Mouse (Mus musculus): Measurements from ENCODE around the gene Epn2. TPM values are rescaled to one million over a fixed set of nuclear protein-coding genes. Genes with fewer than 3 reads are reported as not detected.

Gene Epn2
- polyA plus RNA-seq, 1 experiment from 2014 or later = 28.0 TPM

DNA sequence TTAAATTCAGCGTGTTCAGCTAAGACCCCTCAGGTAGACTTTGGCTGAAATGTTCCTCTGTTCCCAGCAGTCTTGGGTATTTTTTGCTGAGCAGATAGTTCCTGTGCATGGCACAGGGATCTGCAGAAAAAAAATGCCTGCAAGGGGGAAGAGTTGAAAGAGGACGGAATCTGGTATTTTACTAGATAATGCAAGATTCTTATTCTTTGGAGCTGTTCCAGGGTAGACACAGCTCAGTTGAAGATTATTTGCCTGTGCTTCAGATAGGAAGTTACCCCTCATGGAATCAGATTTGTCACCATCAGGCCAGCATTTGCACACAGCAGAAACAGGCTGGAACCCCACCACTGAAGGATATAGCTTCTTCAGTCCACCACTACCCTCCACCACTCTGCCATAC, 84.0 kb downstream of the Epn2 start:
- H3K4me2 ChIP-seq (ENCODE audit: low read depth, low read length) = no peak overlapping the region
- no peak for DNase-seq (ENCODE audit: low spot score)
- H3K27ac ChIP-seq (replicated peaks; ENCODE audit: low read depth, low read length) = no peak overlapping the region
- no peak overlapping the region for H3K9ac ChIP-seq (ENCODE audit: low read depth, low read length)
- 76% methylated on average over 2 of the region's 2 CpGs for WGBS
- H3K27me3 ChIP-seq (replicated peaks; ENCODE audit: control insufficient read depth, insufficient read depth, low read length) = no peaks in the 10 kb centered on the region
- H3K36me3 ChIP-seq (ENCODE audit: control insufficient read depth, insufficient read depth, low read length) = peaks cover 21% of the 10 kb centered on the region
- H3K4me3 ChIP-seq (ENCODE audit: low read depth, low read length) = no peak overlapping the region
- ATAC-seq (ENCODE audit: low read depth) = no peak
- peaks cover 9% of the 10 kb centered on the region for H3K4me1 ChIP-seq (ENCODE audit: control insufficient read depth, insufficient read depth, low read length)
- no peaks in the 10 kb centered on the region for H3K9me3 ChIP-seq (ENCODE audit: control insufficient read depth, low read length)

DNA sequence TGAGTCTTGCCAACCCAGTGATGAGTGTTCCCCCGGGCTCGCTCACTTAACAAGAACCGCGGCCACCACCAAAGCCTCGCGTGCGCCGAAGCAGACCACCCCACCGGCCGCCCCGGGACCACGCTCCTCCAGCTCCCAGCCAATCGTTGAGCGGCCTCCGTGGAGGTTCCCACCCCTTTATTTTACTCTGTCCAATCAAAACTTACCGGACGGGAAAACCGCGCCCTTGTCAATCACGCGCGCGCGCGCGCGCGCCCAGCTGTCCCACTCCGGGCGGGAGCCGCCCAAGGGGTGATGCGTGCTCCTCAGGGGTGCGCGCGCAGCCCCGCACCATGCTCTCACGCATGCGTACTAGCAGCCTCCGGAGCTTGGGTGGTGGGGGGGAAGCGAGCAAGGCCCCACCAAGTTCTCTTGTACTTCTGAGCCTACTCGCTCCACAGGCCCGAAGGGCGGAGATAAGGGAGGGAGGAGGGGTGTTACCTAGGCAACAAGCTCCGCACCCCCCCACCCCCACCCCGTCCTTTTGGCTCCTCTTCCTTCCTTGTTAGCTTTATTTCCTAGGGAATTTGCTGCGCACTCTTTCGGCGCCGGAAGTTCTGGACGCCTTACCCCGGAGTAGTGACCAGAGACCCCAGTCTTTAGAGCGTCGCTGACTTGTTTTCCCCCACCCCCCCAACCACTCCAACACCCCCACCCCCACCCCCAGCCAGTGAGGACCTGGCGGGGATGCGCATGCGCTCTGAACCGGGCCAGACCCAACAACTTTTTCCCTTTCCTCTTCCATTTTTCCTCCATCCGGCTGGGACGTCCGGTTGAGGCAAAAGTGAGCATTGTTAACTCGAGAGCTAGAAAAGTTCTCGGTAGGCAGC, 85.1 kb downstream of the Epn2 start, which contains the start of gene Mapk7:
Gene Mapk7, minus strand, starts transcription at position 278 of the 869 bp plus-strand sequence.
- H3K9me3 ChIP-seq (ENCODE audit: control insufficient read depth, low read length) = no peaks in the 10 kb centered on the region
- peaks cover 33% of the 10 kb centered on the region for H3K36me3 ChIP-seq (ENCODE audit: control insufficient read depth, insufficient read depth, low read length)
- H3K4me3 ChIP-seq (ENCODE audit: low read depth, low read length) = peak within 1 kb of the TSS; percentile 80
- no peaks in the 10 kb centered on the region for H3K27me3 ChIP-seq (replicated peaks; ENCODE audit: control insufficient read depth, insufficient read depth, low read length)
- peak within 1 kb of the TSS; percentile 85 for H3K4me2 ChIP-seq (ENCODE audit: low read depth, low read length)
- WGBS = under 1% methylated on average over 48 of the region's 62 CpGs
- peak within 1 kb of the TSS; percentile 92 for H3K27ac ChIP-seq (replicated peaks; ENCODE audit: low read depth, low read length)
- ATAC-seq (ENCODE audit: low read depth) (peak; percentile 97), DNase-seq (ENCODE audit: low spot score) (peak; percentile 99)
- H3K9ac ChIP-seq (ENCODE audit: low read depth, low read length) = peak within 1 kb of the TSS; percentile 82
- H3K4me1 ChIP-seq (ENCODE audit: control insufficient read depth, insufficient read depth, low read length) = peaks cover 9% of the 10 kb centered on the region

DNA sequence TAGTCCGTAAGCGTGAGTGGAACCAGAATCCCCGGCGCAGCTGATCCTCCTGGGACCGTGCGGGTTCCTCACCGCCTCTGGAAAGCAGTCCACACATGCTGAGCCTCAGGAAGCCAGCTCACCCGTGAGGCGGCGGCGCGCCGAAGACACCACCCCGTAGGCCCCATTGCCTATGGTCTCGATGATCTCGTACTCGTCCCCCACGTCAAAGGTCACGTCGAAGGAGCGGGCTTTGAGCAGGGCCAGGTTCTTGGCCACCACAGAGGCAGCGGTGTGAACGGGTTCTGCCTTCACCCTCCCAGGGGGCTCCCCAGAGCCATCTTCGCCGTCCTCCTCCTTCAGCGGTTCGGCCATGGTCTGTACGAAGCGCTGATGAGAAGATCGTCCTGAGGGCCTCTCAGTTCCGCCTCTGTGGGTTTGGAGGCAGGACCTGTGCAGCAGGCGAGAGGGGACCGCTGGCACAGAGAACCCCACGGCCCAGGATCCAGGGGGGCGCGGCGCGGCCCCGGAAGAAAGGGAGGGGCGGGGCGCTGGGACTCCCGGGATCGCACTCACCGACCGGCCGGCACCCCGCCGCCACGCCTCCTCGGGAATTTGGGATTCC, 85.9 kb downstream of the Epn2 start:
- WGBS = under 1% methylated on average over 36 of the region's 50 CpGs
- Histone ChIP-seq H3K9ac (ENCODE audit: low read depth, low read length) (peak overlapping the region; percentile 82), H3K27ac (replicated peaks; ENCODE audit: low read depth, low read length) (peak overlapping the region; percentile 92), H3K4me1 (ENCODE audit: control insufficient read depth, insufficient read depth, low read length) (peaks cover 9% of the 10 kb centered on the region), H3K4me2 (ENCODE audit: low read depth, low read length) (peak overlapping the region; percentile 85), H3K36me3 (ENCODE audit: control insufficient read depth, insufficient read depth, low read length) (peaks cover 40% of the 10 kb centered on the region), H3K27me3 (replicated peaks; ENCODE audit: control insufficient read depth, insufficient read depth, low read length) (no peaks in the 10 kb centered on the region), H3K4me3 (ENCODE audit: low read depth, low read length) (peak overlapping the region; percentile 80), H3K9me3 (ENCODE audit: control insufficient read depth, low read length) (no peaks in the 10 kb centered on the region)
- no peak for DNase-seq (ENCODE audit: low spot score)
- peak; percentile 5; the same call in 1 of the 2 replicates for ATAC-seq (ENCODE audit: low read depth)

DNA sequence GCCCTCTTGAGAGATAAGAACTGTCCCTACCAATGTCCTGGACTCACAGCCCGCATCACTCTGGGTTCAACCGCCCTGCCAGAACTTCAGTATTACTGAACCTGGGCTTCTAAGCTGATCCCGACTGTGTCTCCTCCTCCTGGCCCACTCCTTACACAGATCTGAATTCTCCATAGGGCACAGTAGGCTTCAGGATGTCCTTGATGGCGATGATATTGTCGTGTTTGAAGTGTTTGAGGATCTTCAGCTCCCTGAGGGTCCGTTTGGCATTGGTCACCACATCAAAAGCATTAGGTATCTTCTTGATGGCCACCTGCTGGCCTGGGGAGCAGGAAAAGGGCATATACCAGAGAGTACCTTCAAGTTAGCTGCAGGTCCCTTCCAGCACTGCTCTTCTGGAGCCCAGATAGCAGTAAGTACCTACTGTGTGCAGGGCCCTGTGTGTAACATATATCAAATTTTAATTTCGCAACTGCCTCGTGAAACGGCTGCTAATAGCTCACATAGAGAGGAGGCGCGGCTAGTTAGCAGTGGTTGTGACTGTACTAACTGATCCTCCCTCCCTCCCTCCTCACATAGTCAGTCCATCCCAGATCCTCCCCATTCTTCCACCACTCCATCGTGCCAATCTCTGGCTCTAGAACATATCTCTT, 86.6 kb downstream of the Epn2 start:
- 71% methylated on average over 12 of the region's 12 CpGs for WGBS
- peaks cover 13% of the 10 kb centered on the region for H3K4me1 ChIP-seq (ENCODE audit: control insufficient read depth, insufficient read depth, low read length)
- peak overlapping the region; percentile 85 for H3K4me2 ChIP-seq (ENCODE audit: low read depth, low read length)
- H3K9me3 ChIP-seq (ENCODE audit: control insufficient read depth, low read length) = no peaks in the 10 kb centered on the region
- DNase-seq (ENCODE audit: low spot score) = no peak
- H3K4me3 ChIP-seq (ENCODE audit: low read depth, low read length) = peak overlapping the region; percentile 80
- peaks cover 48% of the 10 kb centered on the region for H3K36me3 ChIP-seq (ENCODE audit: control insufficient read depth, insufficient read depth, low read length)
- H3K27ac ChIP-seq (replicated peaks; ENCODE audit: low read depth, low read length) = peak overlapping the region; percentile 92
- no peaks in the 10 kb centered on the region for H3K27me3 ChIP-seq (replicated peaks; ENCODE audit: control insufficient read depth, insufficient read depth, low read length)
- H3K9ac ChIP-seq (ENCODE audit: low read depth, low read length) = peak overlapping the region; percentile 82
- ATAC-seq (ENCODE audit: low read depth) = no peak

DNA sequence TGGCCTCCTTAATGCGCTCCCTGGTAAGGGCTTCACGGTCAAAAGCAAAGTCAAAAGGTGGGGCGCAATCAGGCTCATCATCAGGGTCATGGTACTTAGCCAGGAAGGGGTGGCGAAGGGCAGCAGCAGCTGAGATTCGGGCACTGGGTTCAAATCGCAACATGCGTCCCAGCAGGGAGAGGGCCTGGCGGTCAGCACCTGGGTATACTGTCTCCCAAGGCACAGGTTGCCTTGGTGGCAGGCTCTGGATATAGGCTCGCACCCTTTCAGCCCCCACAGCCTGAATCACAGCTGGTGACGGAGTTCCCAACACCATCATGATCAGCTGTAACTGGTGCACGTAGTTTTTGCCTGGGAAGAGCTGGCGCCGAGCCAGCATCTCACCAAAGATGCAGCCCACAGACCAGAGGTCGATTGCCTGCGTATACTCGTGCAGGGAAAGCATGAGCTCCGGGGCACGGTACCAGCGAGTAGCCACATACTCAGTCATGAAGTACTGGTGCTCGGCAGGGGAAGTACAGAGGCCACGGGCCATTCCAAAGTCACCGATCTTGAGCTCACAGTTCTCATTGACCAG, 88.5 kb downstream of the Epn2 start:
- peaks cover 32% of the 10 kb centered on the region for H3K4me1 ChIP-seq (ENCODE audit: control insufficient read depth, insufficient read depth, low read length)

DNA sequence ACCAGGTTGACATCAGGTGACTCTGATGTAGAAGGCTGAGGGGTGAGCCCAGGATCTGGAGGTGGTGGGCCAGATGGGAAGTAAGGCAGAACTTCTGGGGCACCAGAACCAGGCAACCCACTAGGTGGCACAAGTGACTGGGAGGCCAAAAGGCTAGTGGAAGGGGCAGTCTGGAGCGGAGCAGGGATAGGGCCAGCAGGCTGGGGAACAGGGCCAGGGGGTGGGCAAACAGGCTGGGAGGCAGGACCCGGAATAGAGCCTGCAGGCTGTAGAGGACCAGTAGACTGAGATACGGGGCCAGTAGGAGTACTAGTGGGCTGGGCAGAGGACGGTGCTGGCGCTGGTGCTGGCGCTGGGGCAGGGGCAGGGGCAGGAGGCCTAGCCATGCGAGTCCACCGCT, 89.6 kb downstream of the Epn2 start:
- Histone ChIP-seq H3K36me3 (ENCODE audit: control insufficient read depth, insufficient read depth, low read length) (peaks cover 53% of the 10 kb centered on the region), H3K27ac (replicated peaks; ENCODE audit: low read depth, low read length) (no peak overlapping the region), H3K9me3 (ENCODE audit: control insufficient read depth, low read length) (no peaks in the 10 kb centered on the region), H3K4me2 (ENCODE audit: low read depth, low read length) (no peak overlapping the region), H3K9ac (ENCODE audit: low read depth, low read length) (no peak overlapping the region), H3K4me3 (ENCODE audit: low read depth, low read length) (no peak overlapping the region), H3K27me3 (replicated peaks; ENCODE audit: control insufficient read depth, insufficient read depth, low read length) (no peaks in the 10 kb centered on the region), H3K4me1 (ENCODE audit: control insufficient read depth, insufficient read depth, low read length) (peaks cover 39% of the 10 kb centered on the region)
- ATAC-seq (ENCODE audit: low read depth) (no peak), DNase-seq (ENCODE audit: low spot score) (no peak)
- WGBS = 90% methylated on average over 8 of the region's 8 CpGs

More for the DNA sequence above, 88.5 kb downstream of the Epn2 start:
- 93% methylated on average over 19 of the region's 22 CpGs for WGBS
- Histone ChIP-seq H3K27me3 (replicated peaks; ENCODE audit: control insufficient read depth, insufficient read depth, low read length) (no peaks in the 10 kb centered on the region), H3K36me3 (ENCODE audit: control insufficient read depth, insufficient read depth, low read length) (peaks cover 53% of the 10 kb centered on the region), H3K27ac (replicated peaks; ENCODE audit: low read depth, low read length) (no peak overlapping the region), H3K9ac (ENCODE audit: low read depth, low read length) (0 out of 2 replicates have a peak overlapping the region, but pooled peaks have one; percentile 5), H3K4me3 (ENCODE audit: low read depth, low read length) (no peak overlapping the region), H3K9me3 (ENCODE audit: control insufficient read depth, low read length) (no peaks in the 10 kb centered on the region), H3K4me2 (ENCODE audit: low read depth, low read length) (no peak overlapping the region)
- no peak for ATAC-seq (ENCODE audit: low read depth)
- no peak for DNase-seq (ENCODE audit: low spot score)

DNA sequence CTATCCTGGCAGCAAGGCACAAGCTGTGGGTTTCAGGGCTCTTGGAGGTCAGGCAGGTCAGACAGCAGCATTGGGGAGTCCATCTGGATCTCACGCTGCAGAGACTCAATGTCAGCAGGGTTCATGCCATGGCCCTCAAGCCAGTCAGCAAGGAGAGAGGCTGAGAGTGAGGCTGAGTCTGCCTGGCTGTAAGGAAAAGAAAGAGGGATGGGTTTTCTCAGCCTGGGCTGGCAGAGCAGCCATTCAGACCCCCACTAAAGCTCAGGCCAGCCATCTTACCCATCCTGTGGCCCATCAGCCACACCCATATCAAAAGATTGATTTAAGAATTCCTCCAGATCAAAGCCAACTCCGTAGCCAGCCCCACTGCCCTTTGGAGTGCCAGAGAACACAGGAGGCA, 90.4 kb downstream of the Epn2 start:
- no peaks in the 10 kb centered on the region for H3K9me3 ChIP-seq (ENCODE audit: control insufficient read depth, low read length)
- 0 out of 2 replicates have a peak overlapping the region, but pooled peaks have one; percentile 33 for H3K27ac ChIP-seq (replicated peaks; ENCODE audit: low read depth, low read length)
- no peak overlapping the region for H3K4me3 ChIP-seq (ENCODE audit: low read depth, low read length)
- no peaks in the 10 kb centered on the region for H3K27me3 ChIP-seq (replicated peaks; ENCODE audit: control insufficient read depth, insufficient read depth, low read length)
- no peak overlapping the region for H3K4me2 ChIP-seq (ENCODE audit: low read depth, low read length)
- ATAC-seq (ENCODE audit: low read depth) (no peak), DNase-seq (ENCODE audit: low spot score) (no peak)
- WGBS = 91% methylated on average over 1 of the region's 2 CpGs
- peaks cover 53% of the 10 kb centered on the region for H3K36me3 ChIP-seq (ENCODE audit: control insufficient read depth, insufficient read depth, low read length)
- H3K9ac ChIP-seq (ENCODE audit: low read depth, low read length) = no peak overlapping the region
- H3K4me1 ChIP-seq (ENCODE audit: control insufficient read depth, insufficient read depth, low read length) = peaks cover 46% of the 10 kb centered on the region

DNA sequence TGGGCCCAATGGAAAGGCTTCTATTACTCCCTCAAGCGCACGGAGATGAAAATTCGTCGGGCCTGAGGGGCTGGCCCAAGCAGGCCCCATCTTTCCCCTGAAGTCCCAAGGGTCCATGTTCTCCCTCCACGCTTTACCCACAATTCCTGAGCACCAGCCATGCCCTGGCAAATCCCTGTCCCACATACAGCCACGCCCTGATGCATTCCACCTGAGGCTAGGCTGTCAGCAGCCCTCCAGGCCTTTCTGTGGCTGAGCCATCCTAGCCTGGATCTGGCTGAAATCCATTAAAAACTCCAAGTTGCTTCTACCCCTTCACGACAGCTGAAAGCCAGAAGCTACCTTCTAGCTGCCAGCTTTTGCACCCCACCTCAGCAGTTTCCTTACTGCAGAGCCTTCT, 91.6 kb downstream of the Epn2 start:
- Histone ChIP-seq H3K9me3 (ENCODE audit: control insufficient read depth, low read length) (no peaks in the 10 kb centered on the region), H3K27me3 (replicated peaks; ENCODE audit: control insufficient read depth, insufficient read depth, low read length) (no peaks in the 10 kb centered on the region), H3K27ac (replicated peaks; ENCODE audit: low read depth, low read length) (0 out of 2 replicates have a peak overlapping the region, but pooled peaks have one; percentile 48), H3K4me2 (ENCODE audit: low read depth, low read length) (0 out of 2 replicates have a peak overlapping the region, but pooled peaks have one; percentile 70), H3K4me1 (ENCODE audit: control insufficient read depth, insufficient read depth, low read length) (peaks cover 51% of the 10 kb centered on the region), H3K36me3 (ENCODE audit: control insufficient read depth, insufficient read depth, low read length) (peaks cover 53% of the 10 kb centered on the region), H3K4me3 (ENCODE audit: low read depth, low read length) (no peak overlapping the region), H3K9ac (ENCODE audit: low read depth, low read length) (no peak overlapping the region)
- ATAC-seq (ENCODE audit: low read depth) (no peak), DNase-seq (ENCODE audit: low spot score) (no peak)
- 83% methylated on average over 7 of the region's 7 CpGs for WGBS

All from embryonic facial prominence, embryonic 14.5 days (tissue).